Mouse (Mus musculus) heart, adult 2 months (tissue): ENCODE results near the gene Dynlt1c. TPM values are rescaled to one million over a fixed set of nuclear protein-coding genes. Genes with fewer than 3 reads are reported as not detected.
"Not testable (repeated sequence)": the region's sequence is repeated elsewhere in the genome, so short reads cannot be mapped to it uniquely, and the experiment has no call there.

ENCODE experiments used
- DNase-seq, 2 experiments: peaks; one replicate each; pipeline ENCODE4 v3.0.0; 2021
- H3K27ac ChIP-seq: fragments of 200-600 bp; 2 replicates; pipeline ENCODE4 v1.8.1; 2022
- H3K27me3 ChIP-seq: fragments of 200-500 bp; 2 replicates; pipeline ENCODE4 v1.6.1; 2012; ENCODE audit warnings: mild to moderate bottlenecking, low read length, inconsistent platforms, mixed read lengths; ENCODE audit not compliant: control insufficient read depth, insufficient read depth
- H3K36me3 ChIP-seq: fragments of 200-500 bp; 2 replicates; pipeline ENCODE4 v1.6.1; 2012; ENCODE audit warnings: low read length, inconsistent platforms; ENCODE audit not compliant: control insufficient read depth, insufficient read depth
- H3K4me1 ChIP-seq: fragments of 200-500 bp; 2 replicates; pipeline ENCODE4 v1.6.1; 2011; ENCODE audit warnings: low read length; ENCODE audit not compliant: control insufficient read depth, insufficient read depth
- H3K4me3 ChIP-seq: fragments of 200-600 bp; 2 replicates; pipeline ENCODE4 v1.8.1; 2022
- H3K79me2 ChIP-seq: fragments of 200-500 bp; replicated peaks from 2 replicates; pipeline ENCODE4 v1.6.1; 2012; ENCODE audit warnings: mild to moderate bottlenecking, inconsistent platforms, low read length, moderate library complexity, mixed read lengths; ENCODE audit not compliant: control insufficient read depth, insufficient read depth
- H3K9ac ChIP-seq: fragments of 200-500 bp; 2 replicates; pipeline ENCODE4 v1.6.1; 2012; ENCODE audit warnings: low read depth, mild to moderate bottlenecking, control low read depth, inconsistent platforms, low read length, mixed read lengths
- POLR2A ChIP-seq: fragments of 200-500 bp; IDR thresholded peaks from 2 replicates; pipeline ENCODE4 v1.6.1; 2011; ENCODE audit warnings: mild to moderate bottlenecking, low read depth, low read length, control low read depth; ENCODE audit not compliant: insufficient read depth
- WGBS: fragments of 180-500 bp; shearing (Covaris S2); methylation state at CpG from one replicate; pipeline ENCODE4 v1.1.7; 2018; 5-methylcytosine and 5-hydroxymethylcytosine counted together
- intact Hi-C: fragments of 180-260 bp; cut with DNase I; formaldehyde crosslinking; loops from one replicate; pipeline ENCODE4 v1.15.1; 2025
- long read RNA-seq: library from polyadenylated mRNA; stranded (forward); transcript quantifications from one replicate; pipeline ENCODE4 v2.0.0, GENCODE M21; 2021
- polyA plus RNA-seq: library from polyadenylated mRNA; depleted of rRNA; stranded (reverse); fragments of >200 nt; gene quantifications from 2 replicates; pipeline ENCODE4 v1.2.3, GENCODE M21; 2012; rRNA removed
- total RNA-seq, 2 experiments: library from RNA; stranded (reverse); gene quantifications; 2 replicates each; pipeline ENCODE4 v1.2.3; 2021

Gene Dynlt1c
- total RNA-seq: 1 to 10 TPM; 1.7 to 4.1 TPM
- polyA plus RNA-seq: 7.4 and 9.5 TPM in 2 replicates
- long read RNA-seq, transcript Dynlt1c-201 (5 exons, 2,589 nt): major isoform, 34 of 40 reads
- long read RNA-seq, partial matches to known transcripts: 0 of 40 reads
- long read RNA-seq, other reads (novel, unspliced or antisense): 6 of 40 reads

DNA sequence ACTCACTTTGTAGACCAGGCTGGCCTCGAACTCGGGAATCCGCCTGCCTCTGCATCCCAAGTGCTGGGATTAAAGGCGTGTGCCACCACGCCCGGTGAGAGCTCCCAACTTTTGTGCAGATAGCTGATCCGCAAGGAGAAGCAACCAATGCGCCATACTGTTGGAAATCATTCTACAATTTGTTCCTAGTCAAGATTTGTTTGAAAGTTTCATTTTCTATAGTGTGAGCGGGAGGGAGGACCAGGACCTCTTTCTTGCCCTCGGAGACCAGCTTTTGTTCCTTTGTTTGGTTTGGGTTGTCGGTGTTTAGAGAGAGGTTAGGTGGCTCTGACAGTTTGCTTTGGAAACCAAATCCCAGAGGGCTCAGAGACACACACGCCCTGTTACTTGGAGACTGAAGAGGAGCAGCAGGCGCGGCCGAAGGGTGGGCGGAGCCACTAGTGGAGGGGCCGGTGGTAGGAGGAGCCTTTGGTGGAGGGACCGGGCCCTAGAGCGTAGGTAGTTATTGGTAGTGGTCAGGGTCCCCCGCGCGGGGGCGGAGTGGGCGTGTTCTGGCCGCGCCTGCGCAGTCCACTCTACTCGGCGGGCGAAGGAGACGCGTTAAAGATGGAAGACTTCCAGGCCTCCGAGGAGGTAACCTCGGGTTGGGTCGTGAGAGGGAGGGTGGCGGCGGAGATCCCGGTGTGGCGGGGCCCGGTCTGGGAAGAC is at the start of gene Dynlt1c:
TSS of gene Dynlt1c (plus strand) at position 468 of the 708 bp plus-strand sequence.
- H3K4me3 ChIP-seq: peak within 1 kb of the TSS; percentile 43
- H3K4me1 ChIP-seq, intact Hi-C loops, H3K36me3 ChIP-seq, H3K79me2 ChIP-seq, H3K27me3 ChIP-seq: not testable (repeated sequence)
- peak; percentile 81 to 91 for DNase-seq
- 8% methylated on average over 33 of the region's 40 CpGs for WGBS
- peak; percentile 73 for TF ChIP-seq POLR2A
- H3K27ac ChIP-seq: peak within 1 kb of the TSS; percentile 58
- H3K9ac ChIP-seq: peak within 1 kb of the TSS; percentile 69

DNA sequence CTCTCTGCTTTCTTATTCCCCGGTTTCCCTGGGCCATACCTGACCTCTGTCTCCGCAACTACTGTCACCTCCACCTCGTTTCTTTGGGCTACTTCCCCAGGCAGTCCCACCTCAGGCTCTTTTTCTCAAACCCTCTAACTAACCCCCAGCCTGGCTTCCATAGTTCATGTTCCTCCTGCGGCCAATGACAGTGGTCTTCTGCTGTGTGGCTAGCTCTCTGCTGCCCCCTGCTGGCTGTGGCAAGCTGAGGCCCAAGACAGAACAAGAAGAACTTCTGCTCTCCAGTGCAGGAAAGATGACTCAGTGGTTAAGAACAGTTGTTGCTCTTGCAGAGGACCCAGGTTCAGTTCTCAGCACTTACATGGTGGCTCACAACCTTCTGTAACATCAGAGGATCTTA is 47.7 kb upstream of the Dynlt1c start:
- H3K4me3 ChIP-seq, H3K27me3 ChIP-seq, H3K36me3 ChIP-seq, DNase-seq, H3K27ac ChIP-seq, H3K79me2 ChIP-seq, H3K4me1 ChIP-seq, intact Hi-C loops, H3K9ac ChIP-seq: not testable (repeated sequence)
- WGBS: no CpG with 5 or more reads among the region's 4 CpGs

DNA sequence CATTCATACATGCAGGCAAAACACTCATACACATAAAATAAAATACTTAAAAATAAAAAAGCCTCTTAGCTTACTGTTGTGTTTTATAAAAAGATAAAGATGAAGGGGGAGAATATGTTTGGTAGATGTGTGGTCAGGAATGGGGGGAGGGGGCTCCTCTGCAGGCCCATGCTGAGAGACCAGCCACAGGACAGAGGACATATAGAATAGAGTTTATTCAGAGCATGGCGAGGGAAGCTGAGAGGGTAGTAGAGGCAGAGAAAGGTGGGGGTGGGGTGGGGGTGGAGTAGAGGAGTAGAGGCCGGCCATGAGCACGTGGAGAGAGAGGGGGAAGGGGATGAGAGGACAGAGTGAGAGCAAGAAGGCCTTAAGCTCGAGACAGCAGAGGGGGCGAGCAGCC is 47.2 kb upstream of the Dynlt1c start:
- H3K27me3 ChIP-seq, H3K4me1 ChIP-seq, H3K4me3 ChIP-seq, H3K9ac ChIP-seq, H3K79me2 ChIP-seq, H3K36me3 ChIP-seq, intact Hi-C loops, DNase-seq, H3K27ac ChIP-seq: not testable (repeated sequence)
- no CpG with 5 or more reads among the region's 5 CpGs for WGBS

DNA sequence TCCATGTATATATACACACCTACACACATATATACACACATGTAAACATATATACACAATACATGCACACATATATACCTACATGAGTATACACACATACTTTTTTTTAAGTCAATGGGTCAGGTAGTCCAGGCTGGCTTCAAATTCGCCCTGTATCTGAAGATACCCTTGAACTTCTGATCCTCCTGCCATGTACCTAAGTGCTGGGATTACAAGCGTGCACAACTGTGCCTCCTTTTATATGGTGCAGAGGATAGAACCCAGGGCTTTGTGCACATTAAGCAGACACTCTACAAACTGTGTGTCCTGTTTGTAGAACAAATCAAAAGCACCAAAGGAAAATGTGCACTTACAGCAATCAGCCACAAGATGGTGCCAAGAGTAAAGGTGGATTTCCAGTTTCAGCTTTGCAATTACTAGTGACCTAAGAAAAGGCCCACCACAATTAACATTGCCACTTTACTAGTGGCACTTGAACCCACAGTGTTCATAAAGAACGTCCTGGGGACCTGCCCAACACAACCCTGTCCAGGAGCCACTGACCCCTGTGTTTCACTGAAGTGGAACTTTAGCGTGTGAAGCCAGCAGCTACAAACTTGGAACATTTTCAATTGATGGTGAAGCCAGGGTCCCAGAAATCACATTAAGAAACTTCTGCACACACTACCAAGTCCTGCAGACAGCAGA is 41.9 kb upstream of the Dynlt1c start:
- DNase-seq, H3K9ac ChIP-seq, intact Hi-C loops, H3K4me3 ChIP-seq, H3K4me1 ChIP-seq, H3K79me2 ChIP-seq, H3K27me3 ChIP-seq, H3K36me3 ChIP-seq, H3K27ac ChIP-seq: not testable (repeated sequence)
- no CpG with 5 or more reads among the region's 4 CpGs for WGBS

DNA sequence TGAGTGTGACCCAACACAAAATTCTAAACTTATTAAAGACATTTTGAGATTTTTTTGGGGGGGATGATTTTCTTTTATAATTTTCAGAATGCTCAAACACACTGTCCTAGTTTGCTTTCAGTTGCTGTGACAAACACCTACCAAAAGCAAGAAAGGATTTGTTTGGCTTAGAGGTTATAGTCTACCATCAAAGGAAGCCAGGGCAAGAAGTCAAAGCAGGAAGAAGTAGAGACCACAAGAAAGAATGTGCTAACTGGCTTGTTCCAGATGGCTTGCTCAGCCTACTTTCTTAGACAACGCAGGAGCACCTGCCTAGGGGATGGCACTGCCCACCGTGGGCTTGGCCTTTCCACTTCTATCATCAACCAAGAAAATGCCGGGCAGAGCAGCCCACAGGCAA is 36.6 kb upstream of the Dynlt1c start:
- H3K4me1 ChIP-seq, intact Hi-C loops, H3K27me3 ChIP-seq, DNase-seq, H3K4me3 ChIP-seq, H3K36me3 ChIP-seq, H3K79me2 ChIP-seq, H3K9ac ChIP-seq, H3K27ac ChIP-seq: not testable (repeated sequence)
- WGBS: 88% methylated on average over 3 of the region's 3 CpGs

DNA sequence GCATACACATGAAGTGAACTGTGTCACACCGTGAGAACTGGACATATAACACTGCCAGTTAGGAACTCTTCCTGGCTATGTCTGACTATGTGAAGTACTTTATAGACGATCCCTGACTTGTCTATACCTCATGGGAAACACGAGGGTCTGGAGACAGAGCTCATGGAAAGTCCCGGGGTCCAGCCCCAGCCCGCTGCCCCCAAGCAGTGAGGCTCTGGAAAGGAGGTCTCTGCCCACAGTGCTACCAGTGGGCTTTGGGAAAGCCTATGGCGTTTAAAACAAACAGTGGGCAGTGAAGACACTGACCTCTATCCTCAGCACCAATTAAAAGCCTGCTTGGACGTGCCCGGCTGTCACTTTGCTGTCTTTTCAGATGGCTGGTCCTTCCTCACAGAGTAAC is 33.6 kb upstream of the Dynlt1c start:
- H3K79me2 ChIP-seq, H3K36me3 ChIP-seq, H3K9ac ChIP-seq, H3K4me3 ChIP-seq, H3K27me3 ChIP-seq, intact Hi-C loops, H3K27ac ChIP-seq, DNase-seq, H3K4me1 ChIP-seq: not testable (repeated sequence)
- 68% methylated on average over 6 of the region's 8 CpGs for whole genome bisulfite sequencing

DNA sequence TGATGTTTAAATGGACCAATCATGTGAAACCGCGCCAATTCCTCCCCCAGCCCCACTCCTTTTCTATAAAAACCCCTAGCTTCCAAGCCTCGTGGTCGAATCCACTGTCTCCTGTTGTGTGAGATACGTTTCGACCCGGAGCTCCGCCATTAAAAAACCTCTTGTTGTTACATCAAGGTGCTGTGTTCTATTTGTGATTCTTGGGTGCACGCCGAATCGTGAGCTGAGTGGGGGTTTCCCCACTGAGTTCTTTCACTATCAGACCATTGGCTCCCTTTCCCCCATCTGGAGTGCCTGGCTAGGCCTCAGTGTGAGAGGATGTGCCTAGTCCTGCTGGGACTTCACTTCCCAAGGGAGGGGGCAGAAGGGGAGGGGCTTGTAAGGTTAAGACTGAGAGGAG is 30.2 kb upstream of the Dynlt1c start:
- H3K79me2 ChIP-seq, DNase-seq, H3K4me1 ChIP-seq, H3K27ac ChIP-seq, H3K9ac ChIP-seq, H3K4me3 ChIP-seq, H3K36me3 ChIP-seq, intact Hi-C loops, H3K27me3 ChIP-seq: not testable (repeated sequence)
- 89% methylated on average over 11 of the region's 11 CpGs for WGBS

DNA sequence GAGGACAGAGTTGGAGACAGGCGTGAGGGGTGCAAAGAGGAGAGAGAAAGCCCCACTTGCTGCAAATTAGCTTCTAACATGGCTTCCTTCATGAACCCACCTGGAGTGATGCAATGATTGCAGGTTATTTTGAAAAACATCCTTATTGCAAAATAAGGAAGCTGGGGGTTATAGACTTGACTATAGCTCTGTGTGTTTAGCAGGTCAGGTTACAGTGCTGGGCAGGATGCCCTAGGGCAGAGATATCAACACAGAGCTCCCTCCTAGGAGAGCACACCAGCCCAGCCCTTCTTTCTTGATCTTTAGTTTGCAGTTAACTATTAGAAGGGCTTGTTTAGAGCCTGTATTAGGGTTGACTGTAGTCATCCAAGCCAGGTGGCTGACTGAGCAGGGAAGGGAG is 29.3 kb upstream of the Dynlt1c start:
- no CpG with 5 or more reads among the region's 1 CpGs for WGBS
- H3K36me3 ChIP-seq, H3K4me1 ChIP-seq, H3K27me3 ChIP-seq, H3K9ac ChIP-seq, H3K27ac ChIP-seq, intact Hi-C loops, H3K79me2 ChIP-seq, DNase-seq, H3K4me3 ChIP-seq: not testable (repeated sequence)

DNA sequence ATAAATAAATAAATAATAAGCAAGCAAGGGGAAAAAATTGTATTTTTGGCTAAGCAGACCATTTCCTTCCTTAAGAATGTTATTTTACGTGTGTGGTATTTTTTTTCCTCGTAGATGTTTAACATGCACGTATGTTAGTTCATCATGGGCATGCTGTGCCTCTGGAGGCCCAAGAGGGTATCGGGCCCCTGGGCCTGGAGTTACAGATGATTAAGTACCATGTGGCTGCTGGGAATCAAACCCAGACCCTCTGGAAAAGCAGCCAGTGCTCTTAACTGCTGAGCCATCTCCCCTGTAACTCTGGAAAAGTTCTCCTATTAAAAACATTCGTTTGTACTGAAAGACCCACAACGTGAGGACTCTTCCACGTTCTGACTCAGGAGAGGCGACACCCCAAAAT is 26.1 kb upstream of the Dynlt1c start:
- H3K4me1 ChIP-seq, DNase-seq, H3K36me3 ChIP-seq, H3K4me3 ChIP-seq, H3K27ac ChIP-seq, H3K27me3 ChIP-seq, H3K79me2 ChIP-seq, intact Hi-C loops, H3K9ac ChIP-seq: not testable (repeated sequence)
- whole genome bisulfite sequencing: 86% methylated on average over 8 of the region's 8 CpGs

DNA sequence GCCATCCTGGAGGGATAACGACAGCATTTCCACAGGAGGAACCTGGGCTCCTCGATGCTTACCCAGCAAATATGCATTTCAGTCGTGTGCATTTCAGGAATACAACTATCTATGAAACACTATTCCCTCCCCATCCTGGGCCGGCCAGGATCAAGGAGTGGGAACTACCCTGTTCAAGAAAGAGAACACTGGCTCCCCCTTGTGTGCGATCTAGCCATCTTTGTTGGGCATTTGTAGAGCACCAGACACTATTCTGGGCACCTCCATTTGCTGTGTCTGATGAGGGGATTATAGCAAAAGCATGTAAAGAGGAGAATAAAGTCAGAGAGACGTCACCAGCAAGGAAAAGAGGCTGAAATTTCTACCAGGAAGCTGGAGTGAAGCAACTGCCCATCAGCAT is 12.8 kb upstream of the Dynlt1c start:
- H3K36me3 ChIP-seq, intact Hi-C loops, DNase-seq, H3K27ac ChIP-seq, H3K9ac ChIP-seq, H3K4me3 ChIP-seq, H3K27me3 ChIP-seq, H3K79me2 ChIP-seq, H3K4me1 ChIP-seq: not testable (repeated sequence)
- WGBS: no CpG with 5 or more reads among the region's 6 CpGs
